Mouse (Mus musculus) E14TG2a.4 (cell line): ENCODE measurements around the gene Arhgap10.

Source experiments
- H3K27me3 ChIP-seq: 2 replicates; pipeline ENCODE4 v1.6.1; 2014; ENCODE audit warnings: low read length, control low read depth; ENCODE audit not compliant: insufficient read depth
- H3K36me3 ChIP-seq: 2 replicates; pipeline ENCODE4 v1.6.1; 2014; ENCODE audit warnings: low read length, control low read depth; ENCODE audit not compliant: insufficient read depth
- H3K4me1 ChIP-seq: replicated peaks from 2 replicates; pipeline ENCODE4 v1.6.1; 2014; ENCODE audit warnings: low read depth, low read length, control low read depth
- H3K4me3 ChIP-seq: replicated peaks from 2 replicates; pipeline ENCODE4 v1.5.1; 2014; ENCODE audit warnings: mild to moderate bottlenecking, low read length
- H3K9me3 ChIP-seq: 2 replicates; pipeline ENCODE4 v1.6.1; 2014; ENCODE audit warnings: low read length, control low read depth
- CTCF ChIP-seq: conservative IDR thresholded peaks from 2 replicates; pipeline ENCODE4 v1.5.1; 2014; ENCODE audit warnings: low read length
- NANOG ChIP-seq: IDR thresholded peaks from 2 replicates; pipeline ENCODE4 v1.6.1; 2014; ENCODE audit warnings: borderline replicate concordance, low read length, mixed read lengths
- POU5F1 ChIP-seq: IDR thresholded peaks from 2 replicates; pipeline ENCODE4 v1.6.1; 2014; ENCODE audit warnings: low read length, borderline replicate concordance

Gene Arhgap10

GRCm38 (mm10) chr8:77408527-77409215 lies 109.1 kb downstream of the Arhgap10 start:
- H3K27me3 ChIP-seq: no peaks in the 10 kb centered on the region
- H3K4me3 ChIP-seq: no peak overlapping the region

GRCm38 (mm10) chr8:77406846-77407245 lies 110.9 kb downstream of the Arhgap10 start:
- Histone ChIP-seq H3K36me3 (no peaks in the 10 kb centered on the region), H3K4me1 (peaks cover 11% of the 10 kb centered on the region), H3K27me3 (no peaks in the 10 kb centered on the region), H3K4me3 (peak overlapping the region; percentile 46; the same call in 1 of the 2 replicates), H3K9me3 (0 out of 2 replicates have a peak, but pooled peaks cover 7% of the 10 kb centered on the region)
- TF ChIP-seq POU5F1 (no peak), CTCF (peak; percentile 37), NANOG (no peak)

More at GRCm38 (mm10) chr8:77408527-77409215, 109.1 kb downstream of the Arhgap10 start:
- TF ChIP-seq NANOG (no peak), CTCF (no peak), POU5F1 (no peak)
- H3K4me1 ChIP-seq: peaks cover 11% of the 10 kb centered on the region
- 0 out of 2 replicates have a peak, but pooled peaks cover 7% of the 10 kb centered on the region for H3K9me3 ChIP-seq
- H3K36me3 ChIP-seq: no peaks in the 10 kb centered on the region

- TF ChIP-seq CTCF (no peak), NANOG (no peak), POU5F1 (no peak)
- Histone ChIP-seq H3K9me3 (0 out of 2 replicates have a peak, but pooled peaks cover 7% of the 10 kb centered on the region), H3K36me3 (no peaks in the 10 kb centered on the region), H3K4me3 (peak overlapping the region; percentile 46; the same call in 1 of the 2 replicates), H3K27me3 (no peaks in the 10 kb centered on the region), H3K4me1 (peaks cover 11% of the 10 kb centered on the region)
Observed at GRCm38 (mm10) chr8:77406444-77406843, 111.3 kb downstream of the Arhgap10 start.

- TF ChIP-seq CTCF (no peak), POU5F1 (no peak), NANOG (no peak)
- Histone ChIP-seq H3K9me3 (no peaks in the 10 kb centered on the region), H3K27me3 (no peaks in the 10 kb centered on the region), H3K4me1 (peaks cover 11% of the 10 kb centered on the region), H3K4me3 (no peak overlapping the region), H3K36me3 (no peaks in the 10 kb centered on the region)
Observed at GRCm38 (mm10) chr8:77404017-77404416, 113.7 kb downstream of the Arhgap10 start.

GRCm38 (mm10) chr8:77401934-77402333 lies 115.8 kb downstream of the Arhgap10 start:
- Histone ChIP-seq H3K27me3 (no peaks in the 10 kb centered on the region), H3K4me1 (peaks cover 11% of the 10 kb centered on the region), H3K36me3 (no peaks in the 10 kb centered on the region), H3K4me3 (no peak overlapping the region), H3K9me3 (peaks cover 8% of the 10 kb centered on the region)
- no peak for TF ChIP-seq CTCF
- TF ChIP-seq NANOG: no peak
- TF ChIP-seq POU5F1: no peak

- no peaks in the 10 kb centered on the region for H3K27me3 ChIP-seq
- H3K9me3 ChIP-seq: peaks cover 16% of the 10 kb centered on the region
- no peak overlapping the region for H3K4me3 ChIP-seq
- TF ChIP-seq NANOG: no peak
- no peak for TF ChIP-seq CTCF
- no peak for TF ChIP-seq POU5F1
- peaks cover 5% of the 10 kb centered on the region; the same call in 1 of the 2 replicates for H3K4me1 ChIP-seq
- H3K36me3 ChIP-seq: no peaks in the 10 kb centered on the region
Observed at GRCm38 (mm10) chr8:77401140-77401539, 116.6 kb downstream of the Arhgap10 start.

- Histone ChIP-seq H3K36me3 (no peaks in the 10 kb centered on the region), H3K4me3 (no peak overlapping the region), H3K4me1 (0 out of 2 replicates have a peak, but pooled peaks cover 1% of the 10 kb centered on the region), H3K9me3 (no peaks in the 10 kb centered on the region), H3K27me3 (no peaks in the 10 kb centered on the region)
- no peak for TF ChIP-seq CTCF
- TF ChIP-seq POU5F1: no peak
- no peak for TF ChIP-seq NANOG
Observed at GRCm38 (mm10) chr8:77384080-77384479, 133.7 kb downstream of the Arhgap10 start.

GRCm38 (mm10) chr8:77383671-77384070 lies 134.1 kb downstream of the Arhgap10 start:
- Histone ChIP-seq H3K27me3 (no peaks in the 10 kb centered on the region), H3K36me3 (no peaks in the 10 kb centered on the region), H3K4me3 (no peak overlapping the region), H3K4me1 (0 out of 2 replicates have a peak, but pooled peaks cover 2% of the 10 kb centered on the region), H3K9me3 (no peaks in the 10 kb centered on the region)
- TF ChIP-seq POU5F1 (no peak), CTCF (no peak), NANOG (no peak)

GRCm38 (mm10) chr8:77380844-77381243 lies 136.9 kb downstream of the Arhgap10 start:
- no peak for TF ChIP-seq POU5F1
- no peak for TF ChIP-seq CTCF
- no peak for TF ChIP-seq NANOG
- Histone ChIP-seq H3K4me3 (no peak overlapping the region), H3K4me1 (0 out of 2 replicates have a peak, but pooled peaks cover 2% of the 10 kb centered on the region), H3K36me3 (no peaks in the 10 kb centered on the region), H3K27me3 (no peaks in the 10 kb centered on the region), H3K9me3 (no peaks in the 10 kb centered on the region)
